Mouse (Mus musculus) bone marrow, adult 2 months (tissue): ENCODE data around the gene Pfdn2. TPM values are rescaled to one million over a fixed set of nuclear protein-coding genes. Genes with fewer than 3 reads are reported as not detected.

Experiments used
- H3K27ac ChIP-seq: fragments of 200-500 bp; 2 replicates; pipeline ENCODE4 v1.5.1; 2012; ENCODE audit warnings: low read depth, mild to moderate bottlenecking, control low read depth, inconsistent platforms, low read length; ENCODE audit not compliant: control insufficient read depth, poor library complexity, insufficient read depth
- H3K4me1 ChIP-seq: fragments of 200-500 bp; 2 replicates; pipeline ENCODE4 v1.6.1; 2011; ENCODE audit warnings: low read length; ENCODE audit not compliant: control insufficient read depth, insufficient read depth
- H3K4me3 ChIP-seq: fragments of 200-500 bp; replicated peaks from 2 replicates; pipeline ENCODE3; 2011; ENCODE audit warnings: mild to moderate bottlenecking, low read depth, low read length, control low read depth; ENCODE audit not compliant: control insufficient read depth
- CTCF ChIP-seq: fragments of 200-500 bp; IDR thresholded peaks from 2 replicates; pipeline ENCODE4 v1.5.1; 2011; ENCODE audit warnings: low read length, control low read depth; ENCODE audit not compliant: control insufficient read depth, insufficient read depth
- POLR2A ChIP-seq: fragments of 200-500 bp; IDR thresholded peaks from 2 replicates; pipeline ENCODE4 v1.6.1; 2011; ENCODE audit warnings: low read depth, mild to moderate bottlenecking, control low read depth, low read length, borderline replicate concordance; ENCODE audit not compliant: control insufficient read depth
- WGBS: fragments of 180-500 bp; shearing (Covaris S2); methylation state at CpG from one replicate; pipeline ENCODE4 v1.1.7; 2018; 5-methylcytosine and 5-hydroxymethylcytosine counted together
- polyA plus RNA-seq: library from polyadenylated mRNA; stranded (reverse); fragments of >200 nt; gene quantifications from 2 replicates; pipeline ENCODE4 v1.2.4, GENCODE M21; 2011; ENCODE audit warnings: low replicate concordance; ENCODE audit not compliant: missing spikeins, insufficient read depth, insufficient read length

The Pfdn2 gene
- polyA plus RNA-seq, 1 experiment, result 94.4 TPM

- Histone ChIP-seq H3K27ac (no peak overlapping the region), H3K4me1 (peaks cover 5% of the 10 kb centered on the region), H3K4me3 (no peak overlapping the region)
- TF ChIP-seq CTCF (peak; percentile 87), POLR2A (no peak)
- 21% methylated on average over 31 of the region's 31 CpGs for WGBS
Observed at GRCm38 (mm10) chr1:171379935-171380599, 34.6 kb downstream of the Pfdn2 start.

- no peak overlapping the region for H3K27ac ChIP-seq
- TF ChIP-seq POLR2A, result no peak
- TF ChIP-seq CTCF, result no peak
- 71% methylated on average over 11 of the region's 11 CpGs for WGBS
- peaks cover 2% of the 10 kb centered on the region; the same call in 1 of the 2 replicates for H3K4me1 ChIP-seq
- H3K4me3 ChIP-seq, result no peak overlapping the region
Observed at GRCm38 (mm10) chr1:171382096-171382620, 36.7 kb downstream of the Pfdn2 start.

- Histone ChIP-seq H3K4me3 (no peak overlapping the region), H3K4me1 (peaks cover 2% of the 10 kb centered on the region; the same call in 1 of the 2 replicates), H3K27ac (no peak overlapping the region)
- TF ChIP-seq POLR2A, result no peak
- TF ChIP-seq CTCF, result no peak
- 80% methylated on average over 9 of the region's 9 CpGs for WGBS
Observed at GRCm38 (mm10) chr1:171384361-171384760, 38.9 kb downstream of the Pfdn2 start.

GRCm38 (mm10) chr1:171385171-171385570 lies 39.7 kb downstream of the Pfdn2 start:
- H3K4me1 ChIP-seq, result peaks cover 2% of the 10 kb centered on the region; the same call in 1 of the 2 replicates
- 76% methylated on average over 9 of the region's 9 CpGs for WGBS
- H3K27ac ChIP-seq, result no peak overlapping the region
- no peak overlapping the region for H3K4me3 ChIP-seq
- no peak for TF ChIP-seq POLR2A
- no peak for TF ChIP-seq CTCF

GRCm38 (mm10) chr1:171387099-171387498 lies 41.6 kb downstream of the Pfdn2 start:
- Histone ChIP-seq H3K4me1 (peaks cover 2% of the 10 kb centered on the region; the same call in 1 of the 2 replicates), H3K4me3 (no peak overlapping the region), H3K27ac (no peak overlapping the region)
- peak; percentile 51 for TF ChIP-seq CTCF
- no peak for TF ChIP-seq POLR2A
- WGBS, result 55% methylated on average over 6 of the region's 6 CpGs

- H3K4me1 ChIP-seq, result no peaks in the 10 kb centered on the region; the same call in 1 of the 2 replicates
- peak within 1 kb of the TSS; percentile 87 for H3K4me3 ChIP-seq
- WGBS, result 4% methylated on average over 15 of the region's 15 CpGs
- TF ChIP-seq CTCF (no peak), POLR2A (peak; percentile 93)
- peak within 1 kb of the TSS; percentile 95 for H3K27ac ChIP-seq
Observed at GRCm38 (mm10) chr1:171388376-171389102, 43.1 kb downstream of the Pfdn2 start, which contains the start of gene Arhgap30. Arhgap30 (plus strand) TSS chr1:171388954.

GRCm38 (mm10) chr1:171390101-171390500 lies 44.6 kb downstream of the Pfdn2 start:
- WGBS, result 0% methylated on average over 4 of the region's 4 CpGs
- Histone ChIP-seq H3K4me1 (no peaks in the 10 kb centered on the region; the same call in 1 of the 2 replicates), H3K4me3 (peak overlapping the region; percentile 87), H3K27ac (peak overlapping the region; percentile 95)
- TF ChIP-seq CTCF (no peak), POLR2A (no peak)

- 88% methylated on average over 4 of the region's 4 CpGs for WGBS
Observed at GRCm38 (mm10) chr1:171401821-171402220, 56.4 kb downstream of the Pfdn2 start.

More at GRCm38 (mm10) chr1:171401821-171402220, 56.4 kb downstream of the Pfdn2 start:
- Histone ChIP-seq H3K4me1 (no peaks in the 10 kb centered on the region; the same call in none of the 2 replicates), H3K4me3 (no peak overlapping the region), H3K27ac (no peak overlapping the region)
- TF ChIP-seq CTCF (no peak), POLR2A (no peak)
